ENCODE assay signal across 21 mouse cellular contexts in the genomic region with DNA sequence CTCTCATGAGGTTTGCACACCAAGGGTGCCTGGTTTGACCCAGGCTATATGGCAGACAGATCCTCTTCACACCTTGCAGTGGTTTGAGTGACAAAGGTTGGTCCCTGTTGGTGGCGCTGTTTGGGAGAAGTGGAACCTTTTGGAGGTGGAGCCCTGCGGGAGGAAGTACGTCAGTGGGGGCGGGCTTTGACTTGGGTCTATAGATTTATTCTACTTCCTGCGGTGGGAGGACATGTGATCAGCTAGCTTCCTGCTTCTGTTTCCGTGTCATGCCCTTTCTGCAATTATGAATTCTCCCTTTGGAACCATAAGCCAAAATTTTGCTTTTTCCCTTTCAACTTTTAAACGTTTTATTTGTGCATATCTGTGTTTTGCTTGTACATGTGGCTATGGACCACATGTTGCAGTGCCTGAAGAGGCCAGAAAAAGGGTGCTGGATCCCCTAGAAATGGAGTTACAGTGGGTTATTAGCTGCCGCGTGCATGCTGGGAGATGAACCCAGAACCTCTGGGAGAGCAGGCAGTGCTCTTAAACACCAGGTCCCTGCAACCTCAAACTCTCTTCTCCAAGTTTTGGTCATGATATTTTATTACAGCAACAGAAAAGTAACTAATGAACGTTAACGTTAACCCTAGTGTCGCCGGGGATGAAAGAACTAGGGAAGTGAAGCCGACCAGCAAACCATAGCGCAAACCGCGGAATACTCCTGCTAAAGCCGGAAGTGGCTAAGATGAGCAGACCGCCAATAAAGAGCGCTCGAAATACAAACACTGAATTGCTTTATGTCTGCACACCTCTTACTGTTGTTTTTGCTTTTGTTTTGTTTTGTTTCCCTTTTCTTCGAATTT. TPM values are rescaled to one million over a fixed set of nuclear protein-coding genes. Genes with fewer than 3 reads are reported as not detected.
DNase-seq lines count a peak whose midpoint lies in the region; ATAC-seq and TF ChIP-seq lines count a peak whose summit lies in the region.
"Had no signal": no experiment of that assay in that cellular context is flagged by ENCODE, and none has a peak within 500 bp of the region (broad histone marks: within the 10 kb centered on the region; RNA-seq: fewer than 3 reads in every experiment).

No protein-coding gene starts in this region.

- H3K4me1 ChIP-seq in midbrain, embryonic 11.5 days (ENCODE audit: control insufficient read depth, insufficient read depth, low read length), result no peaks in the 10 kb centered on the region
- H3K4me1 ChIP-seq in midbrain, embryonic 14.5 days (ENCODE audit: control insufficient read depth, insufficient read depth, low read length), result no peaks in the 10 kb centered on the region
- peaks cover 53% of the 10 kb centered on the region for H3K4me1 ChIP-seq in E14TG2a.4 (replicated peaks; ENCODE audit: low read depth, low read length)
- H3K4me1 ChIP-seq: forebrain, embryonic 12.5 days; heart, embryonic 10.5 days; kidney, embryonic 15.5 days; limb, embryonic 10.5 days; liver, embryonic 12.5 days; neural tube, embryonic 13.5 days had no signal

- H3K36me3 ChIP-seq in midbrain, embryonic 11.5 days (ENCODE audit: control insufficient read depth, insufficient read depth, low read length), result no peaks in the 10 kb centered on the region
- H3K36me3 ChIP-seq in midbrain, embryonic 14.5 days (ENCODE audit: control insufficient read depth, insufficient read depth, low read length), result no peaks in the 10 kb centered on the region
- peaks cover 63% of the 10 kb centered on the region for H3K36me3 ChIP-seq in E14TG2a.4 (ENCODE audit: insufficient read depth, low read length)
- H3K36me3 ChIP-seq: forebrain, embryonic 12.5 days; heart, embryonic 10.5 days; kidney, embryonic 15.5 days; limb, embryonic 10.5 days; liver, embryonic 12.5 days; neural tube, embryonic 13.5 days had no signal

- WGBS in midbrain, embryonic 11.5 days, result 91% methylated on average over 22 of the region's 22 CpGs
- 90% methylated on average over 22 of the region's 22 CpGs for WGBS in midbrain, embryonic 14.5 days

- peak; percentile 39 for DNase-seq in midbrain, embryonic 11.5 days (ENCODE audit: low spot score, missing footprints)
- DNase-seq in midbrain, embryonic 14.5 days, result no peak
- DNase-seq in induced T-regulatory cell, adult 2 months (ENCODE audit: low read depth), result peak; percentile 42
- peak; percentile 85 for DNase-seq in testis, postnatal 14 days (ENCODE audit: low spot score)
- DNase-seq in adrenal gland, postnatal 10 days, result no peak
- no peak for DNase-seq in layer of hippocampus, adult 18-20 months (ENCODE audit: low spot score in 2 of 2)
- DNase-seq: cerebellum, postnatal 25 days; gastrocnemius, postnatal 25 days; heart, postnatal 14 days; right cerebral cortex, postnatal 14 days had no signal

- no peak overlapping the region for H3K27ac ChIP-seq in midbrain, embryonic 11.5 days (ENCODE audit: low read depth, low read length)
- no peak overlapping the region for H3K27ac ChIP-seq in midbrain, embryonic 14.5 days (replicated peaks; ENCODE audit: low read depth, low read length)
- H3K27ac ChIP-seq: forebrain, embryonic 12.5 days; heart, embryonic 10.5 days; hindbrain, embryonic 14.5 days; kidney, embryonic 15.5 days; limb, embryonic 10.5 days; liver, embryonic 12.5 days; neural tube, embryonic 13.5 days had no signal

- H3K9me3 ChIP-seq in midbrain, embryonic 11.5 days (ENCODE audit: control insufficient read depth, low read length), result no peaks in the 10 kb centered on the region
- H3K9me3 ChIP-seq in midbrain, embryonic 14.5 days (ENCODE audit: control insufficient read depth, low read length), result no peaks in the 10 kb centered on the region
- H3K9me3 ChIP-seq in E14TG2a.4 (ENCODE audit: low read length), result no peaks in the 10 kb centered on the region
- H3K9me3 ChIP-seq: forebrain, embryonic 12.5 days; heart, embryonic 10.5 days; kidney, embryonic 15.5 days; limb, embryonic 10.5 days; liver, embryonic 12.5 days; megakaryocyte, embryonic 14.5 days; neural tube, embryonic 13.5 days had no signal

- H3K9ac ChIP-seq in midbrain, embryonic 11.5 days (ENCODE audit: low read length), result no peak overlapping the region
- H3K9ac ChIP-seq in midbrain, embryonic 14.5 days (replicated peaks; ENCODE audit: low read length), result no peak overlapping the region
- H3K9ac ChIP-seq: forebrain, embryonic 12.5 days; hindbrain, embryonic 14.5 days; kidney, embryonic 15.5 days; liver, embryonic 12.5 days; neural tube, embryonic 13.5 days had no signal

- ATAC-seq in midbrain, embryonic 11.5 days (ENCODE audit: low FRiP score), result no peak
- no peak for ATAC-seq in midbrain, embryonic 14.5 days (ENCODE audit: low FRiP score, low TSS enrichment)
- ATAC-seq: intestine, embryonic 16.5 days; liver, embryonic 12.5 days had no signal

- no peak overlapping the region for H3K4me2 ChIP-seq in midbrain, embryonic 11.5 days
- no peak overlapping the region for H3K4me2 ChIP-seq in midbrain, embryonic 14.5 days (ENCODE audit: low read length)
- H3K4me2 ChIP-seq: forebrain, embryonic 12.5 days; hindbrain, embryonic 14.5 days; kidney, embryonic 15.5 days; liver, embryonic 12.5 days; neural tube, embryonic 13.5 days had no signal

- TF ChIP-seq CTCF in E14TG2a.4 (conservative IDR thresholded peaks at IDR 0.05; ENCODE audit: low read length), result no peak

- no peak overlapping the region for H3K4me3 ChIP-seq in midbrain, embryonic 11.5 days (ENCODE audit: low read depth, low read length)
- no peak overlapping the region for H3K4me3 ChIP-seq in midbrain, embryonic 14.5 days (replicated peaks; ENCODE audit: low read depth, low read length)
- H3K4me3 ChIP-seq in E14TG2a.4 (replicated peaks; ENCODE audit: low read length), result peak overlapping the region; percentile 80
- H3K4me3 ChIP-seq: forebrain, embryonic 12.5 days; heart, embryonic 10.5 days; kidney, embryonic 15.5 days; limb, embryonic 10.5 days; liver, embryonic 12.5 days; megakaryocyte, embryonic 14.5 days; neural tube, embryonic 13.5 days had no signal

- H3K27me3 ChIP-seq in midbrain, embryonic 11.5 days (ENCODE audit: control insufficient read depth, insufficient read depth, low read length), result no peaks in the 10 kb centered on the region
- H3K27me3 ChIP-seq in midbrain, embryonic 14.5 days (ENCODE audit: control insufficient read depth, insufficient read depth, low read length), result no peaks in the 10 kb centered on the region
- H3K27me3 ChIP-seq in E14TG2a.4 (ENCODE audit: insufficient read depth, low read length), result no peaks in the 10 kb centered on the region
- H3K27me3 ChIP-seq: forebrain, embryonic 12.5 days; kidney, embryonic 15.5 days; liver, embryonic 12.5 days; neural tube, embryonic 13.5 days had no signal

RNA-seq across cellular contexts. Expression of a gene that starts 13.9 kb away (rescaled TPM):
- 0.04 TPM in 1 of 2 replicates, not detected in the other for polyA plus RNA-seq in midbrain, embryonic 11.5 days (2014; fragmentation: Nextera tagmentation; extraction: Ambion mirVana)
- 0.38 and 0.51 TPM in 2 replicates for polyA plus RNA-seq in midbrain, embryonic 14.5 days (2014; fragmentation: Nextera tagmentation; extraction: Ambion mirVana)
- 1 to 10 TPM; 2.2 to 5.4 TPM for total RNA-seq in adrenal gland, postnatal 10 days (2021)
- 1 to 10 TPM; 1.1 to 3.1 TPM for total RNA-seq in layer of hippocampus, adult 18-20 months (2021)
- polyA plus RNA-seq: forebrain, embryonic 12.5 days had no signal

RNA-seq across cellular contexts. Expression of a gene that starts 19.3 kb away (rescaled TPM):
- polyA plus RNA-seq in midbrain, embryonic 11.5 days (2014; fragmentation: Nextera tagmentation; extraction: Ambion mirVana), result not detected in 2 replicates
- not detected in 2 replicates for polyA plus RNA-seq in midbrain, embryonic 14.5 days (2014; fragmentation: Nextera tagmentation; extraction: Ambion mirVana)
- not detected for total RNA-seq in adrenal gland, postnatal 10 days (2021)
- total RNA-seq in layer of hippocampus, adult 18-20 months (2021), result 1 to 10 TPM in 1 of 2 experiments, under 1 TPM in 1; 0.18 to 1.1 TPM
- total RNA-seq: gastrocnemius, postnatal 25 days had no signal
- polyA plus RNA-seq: forebrain, embryonic 12.5 days; intestine, embryonic 16.5 days; kidney, embryonic 15.5 days; limb, embryonic 10.5 days; liver, embryonic 12.5 days; lung, embryonic 16.5 days had no signal

RNA-seq across cellular contexts. Expression of a gene that starts 25.1 kb away (rescaled TPM):
- 0.11 TPM in 2 replicates for polyA plus RNA-seq in midbrain, embryonic 11.5 days (2014; fragmentation: Nextera tagmentation; extraction: Ambion mirVana)
- polyA plus RNA-seq in midbrain, embryonic 14.5 days (2014; fragmentation: Nextera tagmentation; extraction: Ambion mirVana), result not detected in 2 replicates
- 10 to 100 TPM in 1 of 2 experiments, 1 to 10 TPM in 1; 7.5 to 10.3 TPM for total RNA-seq in adrenal gland, postnatal 10 days (2021)
- total RNA-seq in layer of hippocampus, adult 18-20 months (2021), result under 1 TPM; 0.15 to 0.40 TPM
- polyA plus RNA-seq: forebrain, embryonic 12.5 days; hindbrain, embryonic 14.5 days; limb, embryonic 10.5 days; neural tube, embryonic 13.5 days had no signal

RNA-seq across cellular contexts. Expression of a gene that starts 48.6 kb away (rescaled TPM):
- not detected in 2 replicates for polyA plus RNA-seq in midbrain, embryonic 11.5 days (2014; fragmentation: Nextera tagmentation; extraction: Ambion mirVana)
- not detected in 2 replicates for polyA plus RNA-seq in midbrain, embryonic 14.5 days (2014; fragmentation: Nextera tagmentation; extraction: Ambion mirVana)
- not detected for total RNA-seq in adrenal gland, postnatal 10 days (2021)
- total RNA-seq in layer of hippocampus, adult 18-20 months (2021), result not detected
- total RNA-seq: heart, postnatal 14 days had no signal
- polyA plus RNA-seq: forebrain, embryonic 12.5 days; heart, embryonic 10.5 days; hindbrain, embryonic 14.5 days; intestine, embryonic 16.5 days; kidney, embryonic 15.5 days; limb, embryonic 10.5 days; liver, embryonic 12.5 days; lung, embryonic 16.5 days; neural tube, embryonic 13.5 days had no signal

RNA-seq across cellular contexts. Expression of a gene that starts 53.8 kb away (rescaled TPM):
- 0.27 and 0.44 TPM in 2 replicates for polyA plus RNA-seq in midbrain, embryonic 11.5 days (2014; fragmentation: Nextera tagmentation; extraction: Ambion mirVana)
- polyA plus RNA-seq in midbrain, embryonic 14.5 days (2014; fragmentation: Nextera tagmentation; extraction: Ambion mirVana), result 0.24 and 0.51 TPM in 2 replicates
- total RNA-seq in adrenal gland, postnatal 10 days (2021), result 10 to 100 TPM; 14.8 to 15.6 TPM
- not detected for total RNA-seq in layer of hippocampus, adult 18-20 months (2021)
- total RNA-seq: gastrocnemius, postnatal 25 days had no signal
- polyA plus RNA-seq: limb, embryonic 10.5 days had no signal

Comparison
In these comparisons a context has a peak if more than half of its experiments do, and no peak if none do; other contexts are left out.
1. DNase-seq: peak in midbrain, embryonic 11.5 days (single experiment), induced T-regulatory cell, adult 2 months (single experiment) and testis, postnatal 14 days (single experiment); none in midbrain, embryonic 14.5 days (single experiment), adrenal gland, postnatal 10 days (single experiment) and layer of hippocampus, adult 18-20 months (0 of 2).
2. RNA of a gene that starts 25.1 kb away (total RNA-seq): 7.5 to 10.3 TPM in adrenal gland, postnatal 10 days; 0.15 to 0.40 TPM in layer of hippocampus, adult 18-20 months; every median in the first group is over 4 times any median in the second.